Mouse (Mus musculus): ENCODE data around the gene Slamf9. TPM values are rescaled to one million over a fixed set of nuclear protein-coding genes. Genes with fewer than 3 reads are reported as not detected.

Slamf9 gene
- polyA plus RNA-seq, 1 experiment from 2014 or later: 1.5 TPM

DNA sequence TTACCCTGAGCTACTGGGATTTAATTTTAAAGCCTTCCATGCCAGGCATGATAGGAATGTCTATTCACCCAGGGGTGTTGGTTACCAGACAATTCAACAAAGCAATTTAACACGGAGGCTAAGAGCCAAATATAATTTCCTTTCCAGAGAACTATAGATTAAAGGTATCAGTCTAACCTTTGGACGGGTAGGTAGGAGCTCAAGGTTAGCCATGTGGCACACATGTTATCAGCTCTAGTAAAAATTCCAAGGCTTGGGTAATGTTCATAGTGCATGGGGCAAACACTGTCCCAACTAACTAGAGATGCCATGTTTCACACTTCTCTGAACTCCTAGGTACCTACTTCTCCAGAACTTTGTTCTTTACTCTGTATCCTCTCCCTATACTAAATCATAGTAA lies 13.6 kb upstream of the Slamf9 start:
- 12% methylated on average over 2 of the region's 2 CpGs for WGBS
- H3K9ac ChIP-seq (ENCODE audit: low read length): no peak overlapping the region
- no peaks in the 10 kb centered on the region for H3K36me3 ChIP-seq (ENCODE audit: control insufficient read depth, insufficient read depth, low read length)
- no peak for ATAC-seq (ENCODE audit: insufficient number of reproducible peaks, insufficient read depth, low FRiP score, low read depth)
- H3K4me3 ChIP-seq (ENCODE audit: control insufficient read depth in 1 of 2, insufficient read depth in 1 of 2, low read depth in 1 of 2, low read length in 2 of 2): no peak overlapping the region
- H3K4me1 ChIP-seq (ENCODE audit: control insufficient read depth in 2 of 2, insufficient read depth in 2 of 2, low read length in 2 of 2): peaks cover 3% of the 10 kb centered on the region in 2 experiments; a peak in 2 of 4 replicates
- H3K27me3 ChIP-seq (ENCODE audit: control insufficient read depth, insufficient read depth, low read length): no peaks in the 10 kb centered on the region
- H3K27ac ChIP-seq (replicated peaks in 1 of 2; ENCODE audit: control insufficient read depth in 1 of 2, insufficient read depth in 1 of 2, low read depth in 2 of 2, low read length in 2 of 2): no peak overlapping the region
- no peak overlapping the region for H3K4me2 ChIP-seq (ENCODE audit: low read length)
- H3K9me3 ChIP-seq (ENCODE audit: control insufficient read depth, low read length): no peaks in the 10 kb centered on the region

DNA sequence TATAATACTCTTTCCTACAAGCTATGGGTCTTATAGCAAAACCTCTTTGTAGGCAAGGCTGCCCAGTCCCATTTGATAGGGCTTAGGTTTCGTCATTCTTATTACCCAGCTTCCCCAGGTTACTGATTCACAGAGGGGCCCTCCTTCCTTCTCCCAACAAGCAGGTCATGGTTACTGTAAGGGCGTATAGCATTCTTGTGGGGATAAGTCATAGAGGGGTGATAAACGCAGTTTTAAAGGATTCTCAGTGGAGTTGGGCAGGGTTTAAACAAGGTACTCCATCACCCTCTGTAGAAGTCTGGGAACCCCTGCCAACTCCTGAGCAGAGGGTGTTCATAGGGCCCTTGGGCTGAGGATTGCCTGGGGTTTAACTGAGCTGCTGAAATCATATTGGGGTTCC lies 12.6 kb upstream of the Slamf9 start:
- Histone ChIP-seq H3K9ac (ENCODE audit: low read length) (no peak overlapping the region), H3K4me1 (ENCODE audit: control insufficient read depth in 2 of 2, insufficient read depth in 2 of 2, low read length in 2 of 2) (peaks cover 3% of the 10 kb centered on the region in 2 experiments; a peak in 2 of 4 replicates), H3K4me3 (ENCODE audit: control insufficient read depth in 1 of 2, insufficient read depth in 1 of 2, low read depth in 1 of 2, low read length in 2 of 2) (no peak overlapping the region)

DNA sequence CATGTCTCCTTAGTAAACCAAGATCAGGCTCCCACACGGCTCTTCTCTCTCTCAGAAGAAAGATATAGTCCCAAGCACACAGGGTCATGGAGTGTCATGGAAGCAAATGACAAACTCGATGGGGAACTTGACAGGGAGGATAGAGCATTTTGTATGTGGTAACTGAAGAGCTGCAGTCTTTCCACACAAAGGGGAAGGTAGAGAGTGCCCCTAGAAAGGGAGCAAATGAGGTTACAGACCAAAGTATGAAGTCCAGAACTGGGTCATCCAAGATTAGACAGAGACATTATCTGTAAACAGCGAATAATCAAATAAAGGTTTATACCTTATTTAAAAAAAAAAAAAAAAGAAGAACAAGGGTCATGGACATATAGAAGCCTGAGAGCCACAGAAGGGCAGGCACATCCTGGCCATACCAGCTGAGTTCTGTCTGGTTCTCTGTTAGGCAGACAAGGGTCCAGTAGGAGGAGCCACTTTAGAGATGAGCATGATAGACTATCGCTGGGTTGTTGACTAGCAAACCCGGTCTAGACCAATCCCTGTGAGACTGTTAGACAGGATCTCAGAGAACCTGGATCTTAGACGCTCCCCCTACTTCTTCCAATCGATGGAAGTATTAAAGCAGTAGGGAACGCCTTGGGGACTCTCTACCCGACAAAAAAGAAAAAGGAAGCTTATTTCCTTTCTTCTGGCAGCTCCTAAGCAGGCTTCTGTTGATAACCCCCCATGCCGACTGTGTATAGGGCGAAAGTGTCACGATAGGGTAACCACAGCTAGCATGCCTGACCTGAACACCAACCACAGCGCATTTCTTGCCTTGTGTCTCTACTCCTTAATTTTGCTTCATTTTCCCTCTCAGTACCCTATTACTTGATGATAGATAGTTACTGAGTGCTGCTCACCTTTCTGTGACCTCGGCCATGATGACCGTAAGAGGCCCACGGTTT lies 11.5 kb upstream of the Slamf9 start:
- H3K9me3 ChIP-seq (ENCODE audit: control insufficient read depth, low read length): no peaks in the 10 kb centered on the region
- no peak overlapping the region for H3K27ac ChIP-seq (replicated peaks in 1 of 2; ENCODE audit: control insufficient read depth in 1 of 2, insufficient read depth in 1 of 2, low read depth in 2 of 2, low read length in 2 of 2)
- no peak for ATAC-seq (ENCODE audit: insufficient number of reproducible peaks, insufficient read depth, low FRiP score, low read depth)
- H3K27me3 ChIP-seq (ENCODE audit: control insufficient read depth, insufficient read depth, low read length): no peaks in the 10 kb centered on the region
- no peak overlapping the region for H3K4me3 ChIP-seq (ENCODE audit: control insufficient read depth in 1 of 2, insufficient read depth in 1 of 2, low read depth in 1 of 2, low read length in 2 of 2)
- H3K4me1 ChIP-seq (ENCODE audit: control insufficient read depth in 2 of 2, insufficient read depth in 2 of 2, low read length in 2 of 2): peaks cover 3% of the 10 kb centered on the region in 2 experiments; a peak in 2 of 4 replicates
- no peak overlapping the region for H3K4me2 ChIP-seq (ENCODE audit: low read length)
- no peak overlapping the region for H3K9ac ChIP-seq (ENCODE audit: low read length)
- H3K36me3 ChIP-seq (ENCODE audit: control insufficient read depth, insufficient read depth, low read length): no peaks in the 10 kb centered on the region
- 68% methylated on average over 16 of the region's 16 CpGs for WGBS

More for the DNA sequence above, 12.6 kb upstream of the Slamf9 start:
- no peaks in the 10 kb centered on the region for H3K27me3 ChIP-seq (ENCODE audit: control insufficient read depth, insufficient read depth, low read length)
- no peaks in the 10 kb centered on the region for H3K36me3 ChIP-seq (ENCODE audit: control insufficient read depth, insufficient read depth, low read length)
- no peak overlapping the region for H3K27ac ChIP-seq (replicated peaks in 1 of 2; ENCODE audit: control insufficient read depth in 1 of 2, insufficient read depth in 1 of 2, low read depth in 2 of 2, low read length in 2 of 2)
- no peak overlapping the region for H3K4me2 ChIP-seq (ENCODE audit: low read length)
- WGBS: 61% methylated on average over 3 of the region's 3 CpGs
- no peaks in the 10 kb centered on the region for H3K9me3 ChIP-seq (ENCODE audit: control insufficient read depth, low read length)
- no peak for ATAC-seq (ENCODE audit: insufficient number of reproducible peaks, insufficient read depth, low FRiP score, low read depth)

DNA sequence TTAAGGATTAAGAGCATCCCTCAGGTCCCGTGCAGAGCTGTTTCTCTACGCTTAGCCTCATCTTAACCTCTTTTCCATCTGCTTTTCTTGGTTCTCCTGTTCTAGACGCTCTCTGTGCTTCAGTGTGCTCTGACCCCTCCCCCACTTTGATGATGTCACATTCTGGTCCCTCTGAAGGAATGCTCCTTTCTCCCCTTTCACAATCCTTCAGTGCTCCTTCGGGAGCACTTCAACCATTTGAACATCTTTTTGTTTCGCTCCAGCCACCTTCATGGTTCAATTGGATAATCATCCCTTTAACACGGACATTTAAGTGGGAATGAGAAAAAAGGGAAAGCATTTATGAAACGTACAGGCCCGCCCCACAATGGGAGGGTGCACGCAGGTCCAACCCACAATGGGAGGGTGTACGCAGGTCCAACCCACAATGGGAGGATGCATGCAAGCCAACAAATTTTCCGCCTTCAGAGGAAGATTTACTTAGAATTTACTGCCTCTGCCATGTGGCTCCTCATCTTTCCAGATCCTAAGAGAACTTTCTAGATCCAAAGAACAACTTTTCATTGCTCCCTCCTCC lies 6.8 kb upstream of the Slamf9 start:
- Histone ChIP-seq H3K4me3 (ENCODE audit: control insufficient read depth in 1 of 2, insufficient read depth in 1 of 2, low read depth in 1 of 2, low read length in 2 of 2) (no peak overlapping the region), H3K4me2 (ENCODE audit: low read length) (no peak overlapping the region), H3K27ac (replicated peaks in 1 of 2; ENCODE audit: control insufficient read depth in 1 of 2, insufficient read depth in 1 of 2, low read depth in 2 of 2, low read length in 2 of 2) (no peak overlapping the region), H3K9ac (ENCODE audit: low read length) (no peak overlapping the region), H3K36me3 (ENCODE audit: control insufficient read depth, insufficient read depth, low read length) (no peaks in the 10 kb centered on the region), H3K9me3 (ENCODE audit: control insufficient read depth, low read length) (no peaks in the 10 kb centered on the region), H3K4me1 (ENCODE audit: control insufficient read depth in 2 of 2, insufficient read depth in 2 of 2, low read length in 2 of 2) (peaks cover 0 to 3% of the 10 kb centered on the region in 2 experiments; a peak in 2 of 4 replicates), H3K27me3 (ENCODE audit: control insufficient read depth, insufficient read depth, low read length) (no peaks in the 10 kb centered on the region)
- no peak for ATAC-seq (ENCODE audit: insufficient number of reproducible peaks, insufficient read depth, low FRiP score, low read depth)
- 86% methylated on average over 11 of the region's 11 CpGs for WGBS

DNA sequence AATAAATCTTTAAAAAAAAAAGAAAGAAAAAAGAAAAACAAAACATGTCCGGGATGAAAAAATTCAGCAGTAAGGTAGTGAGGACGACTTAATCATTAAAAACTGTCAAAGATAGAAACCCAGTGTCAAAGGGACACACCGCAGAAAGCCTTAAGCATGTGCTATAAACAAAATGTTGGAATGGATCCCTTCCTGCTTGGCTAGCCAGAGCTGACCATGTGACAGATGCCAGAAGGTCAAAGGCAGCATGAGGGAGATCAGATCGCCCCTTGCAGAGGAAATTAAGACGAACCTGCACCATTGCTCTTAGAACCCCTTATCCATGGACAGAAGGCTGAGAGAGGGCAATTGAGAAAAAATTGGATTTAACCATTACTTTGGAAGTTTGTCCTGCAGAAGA lies 5.8 kb upstream of the Slamf9 start:
- WGBS: 55% methylated on average over 5 of the region's 5 CpGs
- ATAC-seq (ENCODE audit: insufficient number of reproducible peaks, insufficient read depth, low FRiP score, low read depth): no peak

DNA sequence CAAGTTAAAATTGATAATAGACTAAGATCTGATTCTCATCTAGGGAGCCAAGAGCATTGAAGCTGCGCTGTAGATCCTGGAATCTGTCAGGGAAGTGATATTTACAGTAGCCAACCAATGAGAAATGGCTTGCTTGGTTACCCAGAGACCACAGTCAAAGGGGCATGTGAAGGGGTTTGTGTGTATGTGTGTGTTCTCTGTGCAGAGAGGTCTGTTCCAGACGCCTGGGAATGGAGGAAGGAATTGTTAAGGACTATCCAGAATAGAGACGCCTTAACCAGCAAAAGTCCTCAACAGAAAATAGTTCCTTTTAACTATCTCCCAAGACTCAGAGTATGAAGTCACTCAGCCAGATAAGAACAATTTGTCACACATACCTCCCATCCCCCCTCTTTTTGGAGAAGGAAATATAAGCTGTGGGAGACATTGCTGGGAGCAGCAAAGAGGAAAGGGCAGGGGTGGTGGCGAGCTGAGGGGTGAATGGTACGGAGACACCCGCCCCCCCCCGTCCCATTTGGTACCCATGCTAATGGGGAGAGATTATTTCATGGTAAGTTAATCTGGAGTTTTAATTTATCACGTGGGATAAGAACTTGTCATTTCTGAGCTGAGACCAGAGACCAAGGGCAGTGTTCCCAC lies 5.2 kb upstream of the Slamf9 start:
- Histone ChIP-seq H3K4me3 (ENCODE audit: control insufficient read depth in 1 of 2, insufficient read depth in 1 of 2, low read depth in 1 of 2, low read length in 2 of 2) (no peak overlapping the region), H3K27ac (replicated peaks in 1 of 2; ENCODE audit: control insufficient read depth in 1 of 2, insufficient read depth in 1 of 2, low read depth in 2 of 2, low read length in 2 of 2) (no peak overlapping the region), H3K27me3 (ENCODE audit: control insufficient read depth, insufficient read depth, low read length) (no peaks in the 10 kb centered on the region), H3K9me3 (ENCODE audit: control insufficient read depth, low read length) (no peaks in the 10 kb centered on the region), H3K9ac (ENCODE audit: low read length) (no peak overlapping the region), H3K36me3 (ENCODE audit: control insufficient read depth, insufficient read depth, low read length) (no peaks in the 10 kb centered on the region), H3K4me2 (ENCODE audit: low read length) (no peak overlapping the region), H3K4me1 (ENCODE audit: control insufficient read depth in 2 of 2, insufficient read depth in 2 of 2, low read length in 2 of 2) (peaks cover 0 to under 1% of the 10 kb centered on the region in 2 experiments; a peak in 1 of 4 replicates)
- 50% methylated on average over 8 of the region's 8 CpGs for WGBS
- ATAC-seq (ENCODE audit: insufficient number of reproducible peaks, insufficient read depth, low FRiP score, low read depth): no peak

More for the DNA sequence above, 5.8 kb upstream of the Slamf9 start:
- Histone ChIP-seq H3K27ac (replicated peaks in 1 of 2; ENCODE audit: control insufficient read depth in 1 of 2, insufficient read depth in 1 of 2, low read depth in 2 of 2, low read length in 2 of 2) (no peak overlapping the region), H3K27me3 (ENCODE audit: control insufficient read depth, insufficient read depth, low read length) (no peaks in the 10 kb centered on the region), H3K4me2 (ENCODE audit: low read length) (no peak overlapping the region), H3K9ac (ENCODE audit: low read length) (no peak overlapping the region), H3K9me3 (ENCODE audit: control insufficient read depth, low read length) (no peaks in the 10 kb centered on the region), H3K36me3 (ENCODE audit: control insufficient read depth, insufficient read depth, low read length) (no peaks in the 10 kb centered on the region), H3K4me1 (ENCODE audit: control insufficient read depth in 2 of 2, insufficient read depth in 2 of 2, low read length in 2 of 2) (no peaks in the 10 kb centered on the region; a peak in 1 of 4 replicates), H3K4me3 (ENCODE audit: control insufficient read depth in 1 of 2, insufficient read depth in 1 of 2, low read depth in 1 of 2, low read length in 2 of 2) (no peak overlapping the region)

DNA sequence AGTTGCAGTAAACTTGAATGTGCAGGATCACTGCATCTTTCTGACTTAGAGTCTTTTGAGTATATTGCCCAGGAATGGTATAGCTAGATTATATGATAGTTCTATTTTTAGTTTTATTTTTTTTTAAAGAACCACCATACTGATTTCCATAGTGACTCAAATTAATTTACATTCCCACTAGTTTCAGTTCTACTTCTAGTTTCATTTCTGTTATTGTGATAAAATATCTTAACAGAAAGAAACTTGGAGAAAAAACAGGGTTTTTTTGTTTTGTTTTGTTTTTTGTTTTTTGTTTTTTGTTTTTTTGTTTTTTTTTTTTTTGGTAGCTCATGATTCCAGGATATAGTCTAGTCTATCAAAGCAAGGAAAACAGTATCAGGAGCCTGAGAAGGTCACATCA lies 2.2 kb upstream of the Slamf9 start:
- Histone ChIP-seq H3K4me2 (ENCODE audit: low read length) (no peak overlapping the region), H3K36me3 (ENCODE audit: control insufficient read depth, insufficient read depth, low read length) (no peaks in the 10 kb centered on the region), H3K27ac (replicated peaks in 1 of 2; ENCODE audit: control insufficient read depth in 1 of 2, insufficient read depth in 1 of 2, low read depth in 2 of 2, low read length in 2 of 2) (no peak overlapping the region), H3K4me1 (ENCODE audit: control insufficient read depth in 2 of 2, insufficient read depth in 2 of 2, low read length in 2 of 2) (peaks cover 0 to 2% of the 10 kb centered on the region in 2 experiments; a peak in 1 of 4 replicates), H3K4me3 (ENCODE audit: control insufficient read depth in 1 of 2, insufficient read depth in 1 of 2, low read depth in 1 of 2, low read length in 2 of 2) (no peak overlapping the region), H3K9me3 (ENCODE audit: control insufficient read depth, low read length) (no peaks in the 10 kb centered on the region), H3K9ac (ENCODE audit: low read length) (no peak overlapping the region), H3K27me3 (ENCODE audit: control insufficient read depth, insufficient read depth, low read length) (no peaks in the 10 kb centered on the region)
- no peak for ATAC-seq (ENCODE audit: insufficient number of reproducible peaks, insufficient read depth, low FRiP score, low read depth)

All from heart, embryonic 14.5 days (tissue).